Mouse (Mus musculus) adrenal gland, adult (tissue): ENCODE results near the gene Eif3d.

ENCODE experiments used
- DNase-seq, 2 experiments: peaks; one replicate each; pipeline ENCODE4 v3.0.0; 2022 to 2023; ENCODE audit warnings: low spot score in 1 of 2; ENCODE audit not compliant: inconsistent age in 2 of 2

Eif3d gene

GRCm38 (mm10) chr15:77920511-77921462 lies 49.8 kb downstream of the Eif3d start:
- peak; percentile 47 to 75 for DNase-seq

- peak in 1 of 2 experiments; percentile 61 for DNase-seq
Measured at GRCm38 (mm10) chr15:77919441-77919840, 51.2 kb downstream of the Eif3d start.

- DNase-seq: peak in 1 of 2 experiments; percentile 93
Measured at GRCm38 (mm10) chr15:77916851-77917544, 53.6 kb downstream of the Eif3d start.

GRCm38 (mm10) chr15:77915287-77915686 lies 55.3 kb downstream of the Eif3d start:
- DNase-seq: no peak

GRCm38 (mm10) chr15:77914507-77914906 lies 56.1 kb downstream of the Eif3d start:
- DNase-seq: no peak

GRCm38 (mm10) chr15:77913054-77913453 lies 57.6 kb downstream of the Eif3d start:
- DNase-seq: peak in 1 of 2 experiments; percentile 72

- DNase-seq: peak in 1 of 2 experiments; percentile 78
Measured at GRCm38 (mm10) chr15:77912585-77912984, 58.0 kb downstream of the Eif3d start.

GRCm38 (mm10) chr15:77912048-77912447 lies 58.6 kb downstream of the Eif3d start:
- DNase-seq: peak in 1 of 2 experiments; percentile 58

- DNase-seq: peak in 1 of 2 experiments; percentile 74
Measured at GRCm38 (mm10) chr15:77911065-77911464, 59.5 kb downstream of the Eif3d start.
